1 mouse cellular context compared by ENCODE assay signal in genomic region chr2:84669828-84670568, GRCm38 (mm10).
TF ChIP-seq lines count a peak whose summit lies in the region.

No protein-coding gene starts in this region.

TF ChIP-seq in CH12.LX, 34 proteins besides CTCF, POLR2A, EP300 and RAD21 (continued from another document):
- no peak for TF ChIP-seq ELF1 (IDR thresholded peaks at IDR 0.05; ENCODE audit: low read depth, low read length)
- TF ChIP-seq TBP (conservative IDR thresholded peaks at IDR 0.05; ENCODE audit: low read depth, low read length), result no peak
- TF ChIP-seq SMC3 (IDR thresholded peaks at IDR 0.05; ENCODE audit: low read depth, low read length), result no peak
- 0 out of 2 replicates have a peak, but pooled peaks have one; percentile 21 for TF ChIP-seq SIN3A (IDR thresholded peaks at IDR 0.05; ENCODE audit: low read length)
